13 mouse cellular contexts compared by ENCODE assay signal in the genomic region with DNA sequence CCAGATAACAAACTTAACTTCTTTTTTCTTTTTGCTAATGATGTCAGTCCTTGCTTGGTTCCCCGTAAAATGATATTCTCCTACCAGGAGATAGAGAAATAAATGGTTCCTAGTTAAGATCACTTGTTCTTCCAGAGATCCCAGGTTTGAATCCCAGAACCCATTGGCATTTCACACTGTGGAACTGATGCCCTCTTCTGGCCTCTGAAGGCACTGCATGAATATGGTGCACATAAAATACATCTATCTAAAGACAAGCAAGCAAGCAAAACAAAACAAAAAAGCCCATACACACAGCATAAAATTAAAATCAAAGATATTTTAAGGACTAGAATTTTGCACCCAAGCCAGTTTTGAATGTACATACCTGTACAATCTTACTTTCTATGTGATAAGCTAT.
DNase-seq lines count a peak whose midpoint lies in the region; ATAC-seq lines count a peak whose summit lies in the region.
"Had no signal": no experiment of that assay in that cellular context is flagged by ENCODE, and none has a peak within 500 bp of the region (broad histone marks: within the 10 kb centered on the region; RNA-seq: fewer than 3 reads in every experiment).

No protein-coding gene starts in this region.

- no peak for ATAC-seq in midbrain, embryonic 14.5 days (ENCODE audit: low FRiP score, low TSS enrichment)
- no peak for ATAC-seq in midbrain, embryonic 16.5 days
- ATAC-seq: liver, embryonic 12.5 days had no signal

- H3K27me3 ChIP-seq in midbrain, embryonic 14.5 days (ENCODE audit: control insufficient read depth, insufficient read depth, low read length) = no peaks in the 10 kb centered on the region
- H3K27me3 ChIP-seq in midbrain, embryonic 16.5 days (ENCODE audit: control insufficient read depth, insufficient read depth, low read depth, low read length) = no peaks in the 10 kb centered on the region
- H3K27me3 ChIP-seq: hindbrain, embryonic 12.5 days; liver, embryonic 12.5 days; stomach, embryonic 15.5 days had no signal

- no peak overlapping the region for H3K27ac ChIP-seq in midbrain, embryonic 14.5 days (replicated peaks; ENCODE audit: low read depth, low read length)
- H3K27ac ChIP-seq in midbrain, embryonic 16.5 days (ENCODE audit: low read length) = no peak overlapping the region
- H3K27ac ChIP-seq: hindbrain, embryonic 12.5 days; liver, embryonic 12.5 days; stomach, embryonic 15.5 days had no signal

- no peaks in the 10 kb centered on the region for H3K9me3 ChIP-seq in midbrain, embryonic 14.5 days (ENCODE audit: control insufficient read depth, low read length)
- no peaks in the 10 kb centered on the region for H3K9me3 ChIP-seq in midbrain, embryonic 16.5 days (replicated peaks; ENCODE audit: control insufficient read depth, low read length, poor library complexity, severe bottlenecking)
- H3K9me3 ChIP-seq: hindbrain, embryonic 12.5 days; liver, embryonic 12.5 days; stomach, embryonic 15.5 days had no signal

- no peaks in the 10 kb centered on the region for H3K4me1 ChIP-seq in midbrain, embryonic 14.5 days (ENCODE audit: control insufficient read depth, insufficient read depth, low read length)
- no peaks in the 10 kb centered on the region for H3K4me1 ChIP-seq in midbrain, embryonic 16.5 days (ENCODE audit: control insufficient read depth, insufficient read depth, low read length)
- H3K4me1 ChIP-seq: hindbrain, embryonic 12.5 days; liver, embryonic 12.5 days; stomach, embryonic 15.5 days had no signal

- DNase-seq in embryo, embryonic 10.5 days (ENCODE audit: low spot score) = peak; percentile 36
- DNase-seq in embryo, embryonic 11 days = no peak
- peak; percentile 6 for DNase-seq in kidney, adult 9 months
- no peak for DNase-seq in kidney, adult 8-10 months
- DNase-seq in midbrain, embryonic 14.5 days = peak; percentile 14
- peak; percentile 23 for DNase-seq in mesoderm, embryonic 11.5 days (ENCODE audit: low read depth, low spot score)
- DNase-seq in yolk sac, embryonic 10.5 days (ENCODE audit: low spot score) = no peak
- DNase-seq: right cerebral cortex, postnatal 4 days; thymus, postnatal 25 days had no signal

- 100% methylated on average over 1 of the region's 1 CpGs for WGBS in midbrain, embryonic 14.5 days
- 94% methylated on average over 1 of the region's 1 CpGs for WGBS in midbrain, embryonic 16.5 days

- H3K9ac ChIP-seq in midbrain, embryonic 14.5 days (replicated peaks; ENCODE audit: low read length) = no peak overlapping the region
- H3K9ac ChIP-seq in midbrain, embryonic 16.5 days (ENCODE audit: low read depth, low read length) = no peak overlapping the region
- H3K9ac ChIP-seq: hindbrain, embryonic 12.5 days; liver, embryonic 12.5 days; stomach, embryonic 15.5 days had no signal

- H3K36me3 ChIP-seq in midbrain, embryonic 14.5 days (ENCODE audit: control insufficient read depth, insufficient read depth, low read length) = no peaks in the 10 kb centered on the region
- no peaks in the 10 kb centered on the region for H3K36me3 ChIP-seq in midbrain, embryonic 16.5 days (ENCODE audit: control insufficient read depth, insufficient read depth, low read length)
- H3K36me3 ChIP-seq: hindbrain, embryonic 12.5 days; liver, embryonic 12.5 days; stomach, embryonic 15.5 days had no signal

- no peak overlapping the region for H3K4me3 ChIP-seq in midbrain, embryonic 14.5 days (replicated peaks; ENCODE audit: low read depth, low read length)
- H3K4me3 ChIP-seq in midbrain, embryonic 16.5 days (ENCODE audit: low read depth, low read length) = no peak overlapping the region
- H3K4me3 ChIP-seq: hindbrain, embryonic 12.5 days; liver, embryonic 12.5 days; stomach, embryonic 15.5 days had no signal

- H3K4me2 ChIP-seq in midbrain, embryonic 14.5 days (ENCODE audit: low read length) = no peak overlapping the region
- H3K4me2 ChIP-seq in midbrain, embryonic 16.5 days (ENCODE audit: low read length) = no peak overlapping the region
- H3K4me2 ChIP-seq: hindbrain, embryonic 12.5 days; liver, embryonic 12.5 days; stomach, embryonic 15.5 days had no signal

Comparison
In these comparisons a context has a peak if more than half of its experiments do, and no peak if none do; other contexts are left out.
1. DNase-seq: peak in embryo, embryonic 10.5 days (single experiment), kidney, adult 9 months (single experiment), midbrain, embryonic 14.5 days (single experiment) and mesoderm, embryonic 11.5 days (single experiment); none in embryo, embryonic 11 days (single experiment), kidney, adult 8-10 months (0 of 2) and yolk sac, embryonic 10.5 days (single experiment).